Mouse (Mus musculus) hindbrain, embryonic 11.5 days (tissue): ENCODE data around the gene Arglu1. TPM values are rescaled to one million over a fixed set of nuclear protein-coding genes. Genes with fewer than 3 reads are reported as not detected.

Experiments used
- ATAC-seq: fragments of 200-750 bp; cut with Nextera tagmentation; 2 replicates; pipeline ENCODE4 v1.8.0; 2017; ENCODE audit warnings: mild to moderate bottlenecking, moderate TSS enrichment, moderate library complexity; ENCODE audit not compliant: low FRiP score
- DNase-seq: peaks from one replicate; pipeline ENCODE4 v3.0.0-alpha.2; 2015; ENCODE audit warnings: low spot score
- H3K27ac ChIP-seq: fragments of 300-500 bp; sonication (generic); 2 replicates; pipeline ENCODE4 v1.5.1; 2014; ENCODE audit warnings: mild to moderate bottlenecking, low read depth, low read length
- H3K27me3 ChIP-seq: fragments of 300-500 bp; sonication (generic); 2 replicates; pipeline ENCODE4 v1.6.1; 2014; ENCODE audit warnings: mild to moderate bottlenecking, low read length, moderate library complexity, mixed read lengths; ENCODE audit not compliant: control insufficient read depth, insufficient read depth
- H3K36me3 ChIP-seq: fragments of 300-500 bp; sonication (generic); 2 replicates; pipeline ENCODE4 v1.6.1; 2014; ENCODE audit warnings: mild to moderate bottlenecking, low read length, moderate library complexity, mixed read lengths; ENCODE audit not compliant: control insufficient read depth, insufficient read depth
- H3K4me1 ChIP-seq: fragments of 300-500 bp; sonication (generic); replicated peaks from 2 replicates; pipeline ENCODE4 v1.6.1; 2014; ENCODE audit warnings: low read length, mixed read lengths; ENCODE audit not compliant: control insufficient read depth, insufficient read depth
- H3K4me2 ChIP-seq: fragments of 300-500 bp; sonication (generic); replicated peaks from 2 replicates; pipeline ENCODE4 v1.6.1; 2014; ENCODE audit warnings: mild to moderate bottlenecking, low read depth, low read length
- H3K4me3 ChIP-seq: fragments of 300-500 bp; sonication (generic); 2 replicates; pipeline ENCODE4 v1.5.1; 2014; ENCODE audit warnings: low read depth, low read length
- H3K9ac ChIP-seq: fragments of 300-500 bp; sonication (generic); 2 replicates; pipeline ENCODE4 v1.6.1; 2014; ENCODE audit warnings: low read depth, low read length
- H3K9me3 ChIP-seq: fragments of 300-500 bp; sonication (generic); 2 replicates; pipeline ENCODE4 v1.6.1; 2016; ENCODE audit warnings: low read length; ENCODE audit not compliant: control insufficient read depth
- whole genome bisulfite sequencing: fragments of 180-500 bp; shearing (Covaris S2); extraction: QIAGEN DNeasy Blood & Tissue Kit; methylation state at CpG from one replicate; pipeline ENCODE4 v1.1.7; 2014; 5-methylcytosine and 5-hydroxymethylcytosine counted together
- polyA plus RNA-seq: library from polyadenylated mRNA; unstranded; fragments of >200 nt; fragmentation: Nextera tagmentation; extraction: Ambion mirVana; gene quantifications from 2 replicates; pipeline ENCODE4 v1.2.1, GENCODE M21; 2014

The Arglu1 gene
- polyA plus RNA-seq, 1 experiment from 2014 or later, result 171 TPM

- peak; percentile 98 for DNase-seq
- H3K9ac ChIP-seq, result peak within 1 kb of the TSS; percentile 97
- H3K4me2 ChIP-seq, result peak within 1 kb of the TSS; percentile 85
- peak; percentile 92 for ATAC-seq
- peak within 1 kb of the TSS; percentile 96 for H3K4me3 ChIP-seq
- WGBS, result under 1% methylated on average over 63 of the region's 70 CpGs
- peak within 1 kb of the TSS; percentile 94 for H3K27ac ChIP-seq
- no peaks in the 10 kb centered on the region for H3K9me3 ChIP-seq
- H3K27me3 ChIP-seq, result no peaks in the 10 kb centered on the region
- no peaks in the 10 kb centered on the region for H3K36me3 ChIP-seq
- H3K4me1 ChIP-seq, result no peaks in the 10 kb centered on the region
Measured at GRCm38 (mm10) chr8:8661103-8661758, 29.1 kb downstream of the Arglu1 start, which contains the start of gene Efnb2. Gene Efnb2 (minus strand): TSS chr8:8661242.

- Histone ChIP-seq H3K4me1 (no peaks in the 10 kb centered on the region; the same call in 1 of the 2 replicates), H3K4me3 (peak overlapping the region; percentile 96), H3K9ac (peak overlapping the region; percentile 97), H3K9me3 (no peaks in the 10 kb centered on the region), H3K27ac (peak overlapping the region; percentile 94), H3K4me2 (peak overlapping the region; percentile 85), H3K27me3 (no peaks in the 10 kb centered on the region), H3K36me3 (no peaks in the 10 kb centered on the region)
- WGBS, result under 1% methylated on average over 76 of the region's 88 CpGs
- DNase-seq (no peak), ATAC-seq (no peak; the same call in none of the 2 replicates)
Measured at GRCm38 (mm10) chr8:8660307-8661098, 29.8 kb downstream of the Arglu1 start.

GRCm38 (mm10) chr8:8659503-8660306 lies 30.6 kb downstream of the Arglu1 start:
- H3K4me1 ChIP-seq, result peaks cover 2% of the 10 kb centered on the region; the same call in 1 of the 2 replicates

GRCm38 (mm10) chr8:8658426-8659224 lies 31.7 kb downstream of the Arglu1 start:
- 1% methylated on average over 19 of the region's 19 CpGs for WGBS
- ATAC-seq, result peak; percentile 44
- peak overlapping the region; percentile 97 for H3K9ac ChIP-seq
- H3K4me1 ChIP-seq, result peaks cover 2% of the 10 kb centered on the region; the same call in 1 of the 2 replicates
- H3K4me3 ChIP-seq, result peak overlapping the region; percentile 96
- H3K9me3 ChIP-seq, result no peaks in the 10 kb centered on the region
- H3K27ac ChIP-seq, result peak overlapping the region; percentile 94
- no peaks in the 10 kb centered on the region for H3K36me3 ChIP-seq
- no peaks in the 10 kb centered on the region for H3K27me3 ChIP-seq
- DNase-seq, result peak; percentile 91
- peak overlapping the region; percentile 85 for H3K4me2 ChIP-seq

More at GRCm38 (mm10) chr8:8659503-8660306, 30.6 kb downstream of the Arglu1 start:
- H3K27me3 ChIP-seq, result no peaks in the 10 kb centered on the region
- peak overlapping the region; percentile 97 for H3K9ac ChIP-seq
- no peaks in the 10 kb centered on the region for H3K36me3 ChIP-seq
- peak overlapping the region; percentile 96 for H3K4me3 ChIP-seq
- under 1% methylated on average over 53 of the region's 53 CpGs for WGBS
- H3K4me2 ChIP-seq, result peak overlapping the region; percentile 85
- H3K9me3 ChIP-seq, result no peaks in the 10 kb centered on the region
- peak overlapping the region; percentile 94 for H3K27ac ChIP-seq
- peak; percentile 68 for DNase-seq
- no peak for ATAC-seq

GRCm38 (mm10) chr8:8657692-8658355 lies 32.5 kb downstream of the Arglu1 start:
- Histone ChIP-seq H3K4me3 (peak overlapping the region; percentile 96), H3K9me3 (no peaks in the 10 kb centered on the region), H3K27ac (peak overlapping the region; percentile 63), H3K9ac (peak overlapping the region; percentile 97), H3K4me1 (peaks cover 2% of the 10 kb centered on the region; the same call in 1 of the 2 replicates), H3K4me2 (peak overlapping the region; percentile 85), H3K27me3 (no peaks in the 10 kb centered on the region), H3K36me3 (no peaks in the 10 kb centered on the region)
- ATAC-seq (no peak), DNase-seq (peak; percentile 40)
- WGBS, result 6% methylated on average over 5 of the region's 5 CpGs

- H3K27ac ChIP-seq, result peak overlapping the region; percentile 63
- peak overlapping the region; percentile 85 for H3K4me2 ChIP-seq
- WGBS, result 4% methylated on average over 14 of the region's 14 CpGs
- H3K9me3 ChIP-seq, result no peaks in the 10 kb centered on the region
- H3K9ac ChIP-seq, result peak overlapping the region; percentile 16
- DNase-seq (peak; percentile 51), ATAC-seq (no peak)
- peak overlapping the region; percentile 96 for H3K4me3 ChIP-seq
- no peaks in the 10 kb centered on the region for H3K36me3 ChIP-seq
- H3K4me1 ChIP-seq, result peaks cover 2% of the 10 kb centered on the region; the same call in 1 of the 2 replicates
- no peaks in the 10 kb centered on the region for H3K27me3 ChIP-seq
Measured at GRCm38 (mm10) chr8:8656578-8657441, 33.5 kb downstream of the Arglu1 start.
